Mouse (Mus musculus) liver, postnatal 0 days (tissue): ENCODE data around the gene Clca3a1.
"Not testable (repeated sequence)": the region's sequence is repeated elsewhere in the genome, so short reads cannot be mapped to it uniquely, and the experiment has no call there.

Experiments used
- CTCF ChIP-seq: sonication (generic); IDR thresholded peaks from 2 replicates; pipeline ENCODE4 v1.5.1; 2016; ENCODE audit warnings: antibody characterized with exemption, low read depth
- EP300 ChIP-seq: IDR thresholded peaks from 2 replicates; pipeline ENCODE4 v1.6.1; 2016; ENCODE audit warnings: antibody characterized with exemption, low read depth, mild to moderate bottlenecking

DNA sequence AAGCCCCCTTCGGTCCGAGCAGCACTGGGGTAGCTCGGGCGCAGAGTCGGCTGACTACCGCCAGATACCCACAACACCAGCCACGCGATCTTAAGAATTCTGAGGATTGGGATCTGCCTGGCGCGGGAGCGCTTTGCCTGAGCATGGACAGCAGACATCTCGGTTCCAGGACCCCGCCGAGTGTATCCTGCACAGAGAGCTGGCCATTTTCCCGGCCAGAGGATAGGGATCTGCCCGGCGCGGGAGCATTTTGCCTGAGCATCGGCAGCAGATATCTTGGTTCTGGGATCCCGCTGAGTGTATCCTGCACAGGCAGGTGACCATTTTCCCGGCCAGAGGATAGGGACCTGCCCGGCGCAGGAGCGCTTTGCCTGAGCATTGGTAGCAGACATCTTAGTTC lies 22.4 kb downstream of the Clca3a1 start:
- not testable (repeated sequence) for TF ChIP-seq CTCF, EP300
